Mouse (Mus musculus) cortical plate, adult 2 months (tissue): ENCODE data around the gene Hsf5.

ENCODE experiments used
- CTCF ChIP-seq: fragments of 200-500 bp; IDR thresholded peaks from 2 replicates; pipeline ENCODE4 v1.5.1; 2011; ENCODE audit warnings: mild to moderate bottlenecking, control low read depth, low read length; ENCODE audit not compliant: insufficient read depth; ENCODE audit errors: extremely low read depth
- POLR2A ChIP-seq: fragments of 200-500 bp; IDR thresholded peaks from 2 replicates; pipeline ENCODE4 v1.6.1; 2011; ENCODE audit warnings: mild to moderate bottlenecking, low read length, control low read depth; ENCODE audit not compliant: insufficient read depth; ENCODE audit errors: extremely low read depth

DNA sequence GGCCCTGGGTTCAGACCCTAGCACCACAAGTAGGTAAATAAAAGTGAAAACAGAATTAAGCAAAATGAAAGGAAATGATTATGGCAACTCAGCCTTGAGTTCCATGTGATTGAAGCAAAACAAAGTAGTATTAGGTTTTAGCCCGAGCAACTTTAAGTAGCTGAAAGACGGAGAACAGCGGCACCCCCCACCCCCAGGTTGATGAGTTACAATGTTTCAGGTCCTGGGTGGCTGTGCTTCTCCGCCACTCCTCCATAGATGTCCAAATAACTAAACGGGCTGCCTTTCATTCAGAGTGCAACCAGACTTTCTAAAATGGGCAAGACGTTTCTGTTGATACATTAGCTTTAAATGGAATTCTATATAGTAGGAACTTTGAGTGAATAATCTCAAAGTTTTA, 58.6 kb downstream of the Hsf5 start:
- TF ChIP-seq CTCF (no peak), POLR2A (no peak)
